Mouse (Mus musculus) hindbrain, embryonic 11.5 days (tissue): ENCODE results near the gene Vkorc1l1. TPM values are rescaled to one million over a fixed set of nuclear protein-coding genes. Genes with fewer than 3 reads are reported as not detected.

Experiments used
- ATAC-seq: fragments of 200-750 bp; cut with Nextera tagmentation; 2 replicates; pipeline ENCODE4 v1.8.0; 2017; ENCODE audit warnings: mild to moderate bottlenecking, moderate TSS enrichment, moderate library complexity; ENCODE audit not compliant: low FRiP score
- DNase-seq: peaks from one replicate; pipeline ENCODE4 v3.0.0-alpha.2; 2015; ENCODE audit warnings: low spot score
- H3K27ac ChIP-seq: fragments of 300-500 bp; sonication (generic); 2 replicates; pipeline ENCODE4 v1.5.1; 2014; ENCODE audit warnings: mild to moderate bottlenecking, low read depth, low read length
- H3K27me3 ChIP-seq: fragments of 300-500 bp; sonication (generic); 2 replicates; pipeline ENCODE4 v1.6.1; 2014; ENCODE audit warnings: mild to moderate bottlenecking, low read length, moderate library complexity, mixed read lengths; ENCODE audit not compliant: control insufficient read depth, insufficient read depth
- H3K36me3 ChIP-seq: fragments of 300-500 bp; sonication (generic); 2 replicates; pipeline ENCODE4 v1.6.1; 2014; ENCODE audit warnings: mild to moderate bottlenecking, low read length, moderate library complexity, mixed read lengths; ENCODE audit not compliant: control insufficient read depth, insufficient read depth
- H3K4me1 ChIP-seq: fragments of 300-500 bp; sonication (generic); replicated peaks from 2 replicates; pipeline ENCODE4 v1.6.1; 2014; ENCODE audit warnings: low read length, mixed read lengths; ENCODE audit not compliant: control insufficient read depth, insufficient read depth
- H3K4me2 ChIP-seq: fragments of 300-500 bp; sonication (generic); replicated peaks from 2 replicates; pipeline ENCODE4 v1.6.1; 2014; ENCODE audit warnings: mild to moderate bottlenecking, low read depth, low read length
- H3K4me3 ChIP-seq: fragments of 300-500 bp; sonication (generic); 2 replicates; pipeline ENCODE4 v1.5.1; 2014; ENCODE audit warnings: low read depth, low read length
- H3K9ac ChIP-seq: fragments of 300-500 bp; sonication (generic); 2 replicates; pipeline ENCODE4 v1.6.1; 2014; ENCODE audit warnings: low read depth, low read length
- H3K9me3 ChIP-seq: fragments of 300-500 bp; sonication (generic); 2 replicates; pipeline ENCODE4 v1.6.1; 2016; ENCODE audit warnings: low read length; ENCODE audit not compliant: control insufficient read depth
- WGBS: fragments of 180-500 bp; shearing (Covaris S2); extraction: QIAGEN DNeasy Blood & Tissue Kit; methylation state at CpG from one replicate; pipeline ENCODE4 v1.1.7; 2014; 5-methylcytosine and 5-hydroxymethylcytosine counted together
- polyA plus RNA-seq: library from polyadenylated mRNA; unstranded; fragments of >200 nt; fragmentation: Nextera tagmentation; extraction: Ambion mirVana; gene quantifications from 2 replicates; pipeline ENCODE4 v1.2.1, GENCODE M21; 2014

The Vkorc1l1 gene
- polyA plus RNA-seq: 28.5 and 34.1 TPM in 2 replicates

GRCm38 (mm10) chr5:129941495-129942045, at the start of gene Vkorc1l1:
TSS of gene Vkorc1l1 (plus strand) at chr5:129941970.
- no peaks in the 10 kb centered on the region for H3K9me3 ChIP-seq
- peak within 1 kb of the TSS; percentile 84 for H3K9ac ChIP-seq
- peak; percentile 99 for DNase-seq
- peak within 1 kb of the TSS; percentile 58; the same call in 1 of the 2 replicates for H3K27ac ChIP-seq
- peak; percentile 96 for ATAC-seq
- peak within 1 kb of the TSS; percentile 85 for H3K4me3 ChIP-seq
- peak within 1 kb of the TSS; percentile 75 for H3K4me2 ChIP-seq
- no peaks in the 10 kb centered on the region for H3K27me3 ChIP-seq
- H3K36me3 ChIP-seq: no peaks in the 10 kb centered on the region
- under 1% methylated on average over 54 of the region's 59 CpGs for WGBS
- no peaks in the 10 kb centered on the region for H3K4me1 ChIP-seq

GRCm38 (mm10) chr5:129895198-129896088, 46.3 kb upstream of the Vkorc1l1 start, which contains the start of gene Zbed5:
TSS of gene Zbed5 (plus strand) at chr5:129895723.
- no peaks in the 10 kb centered on the region for H3K4me1 ChIP-seq

GRCm38 (mm10) chr5:129898449-129898848, 43.3 kb upstream of the Vkorc1l1 start, which contains the start of gene Phkg1:
TSS of gene Phkg1 (minus strand) at chr5:129898549.
- Histone ChIP-seq H3K4me2 (no peak within 1 kb of the TSS), H3K9ac (no peak within 1 kb of the TSS), H3K27ac (no peak within 1 kb of the TSS), H3K27me3 (no peaks in the 10 kb centered on the region), H3K4me3 (no peak within 1 kb of the TSS), H3K4me1 (no peaks in the 10 kb centered on the region), H3K9me3 (no peaks in the 10 kb centered on the region), H3K36me3 (no peaks in the 10 kb centered on the region)
- 100% methylated on average over 1 of the region's 1 CpGs for WGBS
- DNase-seq: no peak
- no peak for ATAC-seq

More at GRCm38 (mm10) chr5:129895198-129896088, 46.3 kb upstream of the Vkorc1l1 start, which contains the start of gene Zbed5:
- Histone ChIP-seq H3K27me3 (no peaks in the 10 kb centered on the region), H3K9me3 (no peaks in the 10 kb centered on the region), H3K9ac (peak within 1 kb of the TSS; percentile 55), H3K4me3 (peak within 1 kb of the TSS; percentile 50), H3K36me3 (no peaks in the 10 kb centered on the region), H3K27ac (no peak within 1 kb of the TSS), H3K4me2 (peak within 1 kb of the TSS; percentile 64)
- DNase-seq (peak; percentile 90), ATAC-seq (peak; percentile 98)
- 2% methylated on average over 44 of the region's 44 CpGs for WGBS

- peak overlapping the region; percentile 61 for H3K4me3 ChIP-seq
- no peaks in the 10 kb centered on the region for H3K27me3 ChIP-seq
- ATAC-seq: no peak
- DNase-seq: no peak
- 34% methylated on average over 4 of the region's 4 CpGs for WGBS
- H3K9ac ChIP-seq: no peak overlapping the region; the same call in 1 of the 2 replicates
- H3K36me3 ChIP-seq: no peaks in the 10 kb centered on the region
- peak overlapping the region; percentile 93 for H3K4me2 ChIP-seq
- H3K4me1 ChIP-seq: no peaks in the 10 kb centered on the region
- H3K27ac ChIP-seq: peak overlapping the region; percentile 96; the same call in 1 of the 2 replicates
- H3K9me3 ChIP-seq: no peaks in the 10 kb centered on the region
These were observed 34.0 kb upstream of the Vkorc1l1 start for GRCm38 (mm10) chr5:129907775-129908174.

GRCm38 (mm10) chr5:129908242-129908965, 33.4 kb upstream of the Vkorc1l1 start, which contains the start of gene Nupr1l:
TSS of gene Nupr1l (plus strand) at chr5:129908540.
- WGBS: under 1% methylated on average over 63 of the region's 63 CpGs
- Histone ChIP-seq H3K4me2 (peak within 1 kb of the TSS; percentile 93), H3K9ac (peak within 1 kb of the TSS; percentile 79), H3K4me3 (peak within 1 kb of the TSS; percentile 61), H3K27me3 (no peaks in the 10 kb centered on the region), H3K9me3 (no peaks in the 10 kb centered on the region), H3K4me1 (no peaks in the 10 kb centered on the region), H3K27ac (peak within 1 kb of the TSS; percentile 96), H3K36me3 (no peaks in the 10 kb centered on the region)
- ATAC-seq (peak; percentile 98), DNase-seq (peak; percentile 97)

GRCm38 (mm10) chr5:129909147-129909546, 32.6 kb upstream of the Vkorc1l1 start:
- DNase-seq: no peak
- WGBS: 70% methylated on average over 9 of the region's 9 CpGs
- peak overlapping the region; percentile 96; the same call in 1 of the 2 replicates for H3K27ac ChIP-seq

GRCm38 (mm10) chr5:129909591-129909990, 32.2 kb upstream of the Vkorc1l1 start:
- WGBS: 79% methylated on average over 7 of the region's 7 CpGs
- Histone ChIP-seq H3K27ac (no peak overlapping the region), H3K27me3 (no peaks in the 10 kb centered on the region), H3K4me2 (no peak overlapping the region), H3K36me3 (no peaks in the 10 kb centered on the region), H3K4me1 (no peaks in the 10 kb centered on the region), H3K9me3 (no peaks in the 10 kb centered on the region), H3K9ac (no peak overlapping the region), H3K4me3 (no peak overlapping the region)
- DNase-seq (no peak), ATAC-seq (no peak)

More at GRCm38 (mm10) chr5:129909147-129909546, 32.6 kb upstream of the Vkorc1l1 start:
- H3K27me3 ChIP-seq: no peaks in the 10 kb centered on the region
- H3K4me1 ChIP-seq: no peaks in the 10 kb centered on the region
- no peak for ATAC-seq
- H3K9ac ChIP-seq: peak overlapping the region; percentile 79
- no peaks in the 10 kb centered on the region for H3K36me3 ChIP-seq
- peak overlapping the region; percentile 93 for H3K4me2 ChIP-seq
- H3K4me3 ChIP-seq: peak overlapping the region; percentile 61
- no peaks in the 10 kb centered on the region for H3K9me3 ChIP-seq

- H3K27me3 ChIP-seq: no peaks in the 10 kb centered on the region
- peak; percentile 40 for DNase-seq
- H3K4me1 ChIP-seq: no peaks in the 10 kb centered on the region
- H3K27ac ChIP-seq: no peak overlapping the region
- H3K4me2 ChIP-seq: no peak overlapping the region
- no peak overlapping the region for H3K9ac ChIP-seq
- 27% methylated on average over 2 of the region's 2 CpGs for WGBS
- H3K9me3 ChIP-seq: no peaks in the 10 kb centered on the region
- no peaks in the 10 kb centered on the region for H3K36me3 ChIP-seq
- no peak for ATAC-seq
- H3K4me3 ChIP-seq: no peak overlapping the region
These were observed 27.7 kb upstream of the Vkorc1l1 start for GRCm38 (mm10) chr5:129914024-129914423.
